ENCODE assay signal across 7 mouse cellular contexts in the genomic region with DNA sequence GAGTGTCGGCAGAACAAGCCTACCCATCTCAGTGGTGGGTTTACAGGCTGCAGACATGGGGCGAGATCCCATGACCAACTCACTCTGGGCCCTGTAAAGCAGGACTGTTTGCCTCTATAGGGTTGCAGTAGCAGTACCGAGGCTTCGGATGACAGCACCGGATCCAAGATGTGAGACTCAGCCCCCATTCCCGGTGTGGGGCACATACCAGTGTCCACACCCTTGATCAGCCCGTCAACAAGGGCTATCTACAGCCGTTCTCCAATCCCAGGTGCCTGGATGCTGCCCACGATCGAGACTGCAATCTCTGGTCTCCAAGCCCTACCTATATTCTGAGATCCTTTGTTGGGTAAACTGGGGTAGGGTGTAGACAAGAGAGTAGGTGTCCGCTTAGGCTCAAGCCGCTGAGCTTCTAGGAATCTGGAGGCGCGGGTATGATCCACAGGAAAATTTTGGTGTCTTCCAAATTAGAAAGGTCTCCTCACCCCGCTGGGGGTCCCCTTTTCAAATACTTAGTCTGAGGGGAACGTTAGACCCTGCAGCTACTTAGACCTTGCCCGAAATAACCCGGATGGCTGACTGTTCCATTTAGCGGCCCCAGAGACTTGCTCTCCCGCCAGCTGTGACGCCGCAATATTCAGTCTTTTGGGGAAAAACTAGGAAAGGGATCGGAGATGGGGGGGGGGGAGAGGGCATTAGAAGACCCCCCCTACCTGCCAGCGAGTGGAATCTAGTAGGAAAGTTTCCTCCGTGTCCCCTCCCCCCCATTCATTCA. TPM values are rescaled to one million over a fixed set of nuclear protein-coding genes. Genes with fewer than 3 reads are reported as not detected.
A peak's percentile ranks its signal among the peaks of the same experiment; 100 is the strongest.
DNase-seq lines count a peak whose midpoint lies in the region; ATAC-seq and TF ChIP-seq lines count a peak whose summit lies in the region.

No protein-coding gene starts in this region.

- no peak for ATAC-seq in limb, embryonic 15.5 days (ENCODE audit: insufficient number of reproducible peaks, low FRiP score, low TSS enrichment, low read depth)
- ATAC-seq in stomach, embryonic 14.5 days (ENCODE audit: insufficient number of reproducible peaks, insufficient read depth, low FRiP score, low read depth): no peak

- H3K9me3 ChIP-seq in forebrain, embryonic 10.5 days: no peaks in the 10 kb centered on the region
- H3K9me3 ChIP-seq in limb, embryonic 15.5 days: no peaks in the 10 kb centered on the region
- no peaks in the 10 kb centered on the region for H3K9me3 ChIP-seq in stomach, embryonic 14.5 days (ENCODE audit: control insufficient read depth, low read depth, low read length)

- no peak for TF ChIP-seq POLR2A in testis, adult 2 months (IDR thresholded peaks at IDR 0.05; ENCODE audit: control insufficient read depth, low read depth, low read length)

- no peak for TF ChIP-seq CTCF in testis, adult 2 months (IDR thresholded peaks at IDR 0.05; ENCODE audit: control insufficient read depth, insufficient read depth, insufficient replicate concordance, low read depth, low read length)

- peaks cover 44% of the 10 kb centered on the region for H3K4me1 ChIP-seq in testis, adult 2 months (ENCODE audit: control insufficient read depth, insufficient read depth, low read length)
- H3K4me1 ChIP-seq in forebrain, embryonic 10.5 days: peaks cover 77% of the 10 kb centered on the region
- peaks cover 28% of the 10 kb centered on the region for H3K4me1 ChIP-seq in limb, embryonic 15.5 days
- peaks cover 17% of the 10 kb centered on the region for H3K4me1 ChIP-seq in stomach, embryonic 14.5 days (ENCODE audit: control insufficient read depth, insufficient read depth, low read length)

- WGBS in forebrain, embryonic 10.5 days: 4% methylated on average over 25 of the region's 25 CpGs
- 6% methylated on average over 25 of the region's 25 CpGs for WGBS in limb, embryonic 15.5 days
- WGBS in stomach, embryonic 14.5 days: 10% methylated on average over 25 of the region's 25 CpGs

- H3K9ac ChIP-seq in limb, embryonic 15.5 days: peak overlapping the region; percentile 41
- peak overlapping the region; percentile 42 for H3K9ac ChIP-seq in stomach, embryonic 14.5 days (replicated peaks; ENCODE audit: low read depth, low read length)

- H3K36me3 ChIP-seq in testis, adult 2 months (ENCODE audit: control insufficient read depth, insufficient read depth, low read length): no peaks in the 10 kb centered on the region
- H3K36me3 ChIP-seq in forebrain, embryonic 10.5 days (replicated peaks): peaks cover 30% of the 10 kb centered on the region
- H3K36me3 ChIP-seq in limb, embryonic 15.5 days: peaks cover 5% of the 10 kb centered on the region
- no peaks in the 10 kb centered on the region for H3K36me3 ChIP-seq in stomach, embryonic 14.5 days (ENCODE audit: control insufficient read depth, insufficient read depth, low read length)

- peak overlapping the region; percentile 97 for H3K4me2 ChIP-seq in limb, embryonic 15.5 days
- peak overlapping the region; percentile 96 for H3K4me2 ChIP-seq in stomach, embryonic 14.5 days (replicated peaks; ENCODE audit: low read depth, low read length)

- H3K27ac ChIP-seq in testis, adult 2 months (ENCODE audit: control insufficient read depth, insufficient read depth, low read depth, low read length): no peak overlapping the region
- H3K27ac ChIP-seq in forebrain, embryonic 10.5 days: peak overlapping the region; percentile 96
- H3K27ac ChIP-seq in limb, embryonic 15.5 days: no peak overlapping the region
- H3K27ac ChIP-seq in stomach, embryonic 14.5 days (ENCODE audit: low read length): no peak overlapping the region

- H3K4me3 ChIP-seq in testis, adult 2 months (ENCODE audit: control insufficient read depth, low read depth, low read length): peak overlapping the region; percentile 72
- peak overlapping the region; percentile 84 for H3K4me3 ChIP-seq in forebrain, embryonic 10.5 days
- H3K4me3 ChIP-seq in limb, embryonic 15.5 days: peak overlapping the region; percentile 66
- H3K4me3 ChIP-seq in stomach, embryonic 14.5 days (ENCODE audit: low read depth, low read length): peak overlapping the region; percentile 62

- H3K27me3 ChIP-seq in testis, adult 2 months (ENCODE audit: control insufficient read depth, insufficient read depth, low read length): no peaks in the 10 kb centered on the region; the same call in 1 of the 2 replicates
- H3K27me3 ChIP-seq in forebrain, embryonic 10.5 days (ENCODE audit: poor library complexity, severe bottlenecking): peaks cover 47% of the 10 kb centered on the region
- peaks cover 39% of the 10 kb centered on the region for H3K27me3 ChIP-seq in limb, embryonic 15.5 days
- peaks cover 13% of the 10 kb centered on the region for H3K27me3 ChIP-seq in stomach, embryonic 14.5 days (ENCODE audit: control insufficient read depth, insufficient read depth, low read length)

- DNase-seq in testis, postnatal 14 days (ENCODE audit: low spot score): no peak
- no peak for DNase-seq in forebrain, embryonic 10.5 days (ENCODE audit: extremely low spot score, low spot score)
- no peak for DNase-seq in urinary bladder, adult 2 months (ENCODE audit: low spot score)
- DNase-seq in adrenal gland, adult 18-20 months (ENCODE audit: low spot score in 2 of 2): no peak

RNA-seq across cellular contexts. Expression of a gene that starts 0.7 kb away (rescaled TPM):
- polyA plus RNA-seq in testis, adult 2 months (2012; rRNA removed): 2.0 and 2.6 TPM in 2 replicates
- polyA plus RNA-seq in forebrain, embryonic 10.5 days (2016; fragmentation: Nextera tagmentation; extraction: Ambion mirVana): 35.7 and 36.3 TPM in 2 replicates
- polyA plus RNA-seq in limb, embryonic 15.5 days (2015; fragmentation: Nextera tagmentation; extraction: Ambion mirVana): 7.8 and 8.3 TPM in 2 replicates
- 6.5 and 7.9 TPM in 2 replicates for polyA plus RNA-seq in stomach, embryonic 14.5 days (2014; fragmentation: Nextera tagmentation; extraction: Ambion mirVana)
- 6.6 and 7.5 TPM in 2 replicates for polyA plus RNA-seq in urinary bladder, adult 2 months (2012; rRNA removed)
- total RNA-seq in adrenal gland, adult 18-20 months (2021): 1 to 10 TPM; 3.7 to 3.8 TPM

RNA-seq across cellular contexts. Expression of a gene that starts 8.2 kb away (rescaled TPM):
- 0.79 and 1.0 TPM in 2 replicates for polyA plus RNA-seq in testis, adult 2 months (2012; rRNA removed)
- polyA plus RNA-seq in forebrain, embryonic 10.5 days (2016; fragmentation: Nextera tagmentation; extraction: Ambion mirVana): 34.9 and 38.4 TPM in 2 replicates
- 7.1 and 15.4 TPM in 2 replicates for polyA plus RNA-seq in limb, embryonic 15.5 days (2015; fragmentation: Nextera tagmentation; extraction: Ambion mirVana)
- 4.4 and 5.2 TPM in 2 replicates for polyA plus RNA-seq in stomach, embryonic 14.5 days (2014; fragmentation: Nextera tagmentation; extraction: Ambion mirVana)
- 44.5 and 49.8 TPM in 2 replicates for polyA plus RNA-seq in urinary bladder, adult 2 months (2012; rRNA removed)
- total RNA-seq in adrenal gland, adult 18-20 months (2021): 1 to 10 TPM; 8.4 to 9.6 TPM

RNA-seq across cellular contexts. Expression of a gene that starts 20.2 kb away (rescaled TPM):
- polyA plus RNA-seq in testis, adult 2 months (2012; rRNA removed): 4.0 and 4.5 TPM in 2 replicates
- polyA plus RNA-seq in forebrain, embryonic 10.5 days (2016; fragmentation: Nextera tagmentation; extraction: Ambion mirVana): 15.0 and 16.5 TPM in 2 replicates
- polyA plus RNA-seq in limb, embryonic 15.5 days (2015; fragmentation: Nextera tagmentation; extraction: Ambion mirVana): 22.4 and 23.4 TPM in 2 replicates
- polyA plus RNA-seq in stomach, embryonic 14.5 days (2014; fragmentation: Nextera tagmentation; extraction: Ambion mirVana): 15.0 and 19.6 TPM in 2 replicates
- 27.2 and 36.4 TPM in 2 replicates for polyA plus RNA-seq in urinary bladder, adult 2 months (2012; rRNA removed)
- 10 to 100 TPM; 11.4 to 12.4 TPM for total RNA-seq in adrenal gland, adult 18-20 months (2021)

RNA-seq across cellular contexts. Expression of a gene that starts 25.8 kb away (rescaled TPM):
- polyA plus RNA-seq in testis, adult 2 months (2012; rRNA removed): 9.9 and 10.5 TPM in 2 replicates
- polyA plus RNA-seq in forebrain, embryonic 10.5 days (2016; fragmentation: Nextera tagmentation; extraction: Ambion mirVana): 25.7 and 26.5 TPM in 2 replicates
- polyA plus RNA-seq in limb, embryonic 15.5 days (2015; fragmentation: Nextera tagmentation; extraction: Ambion mirVana): 12.6 and 12.7 TPM in 2 replicates
- polyA plus RNA-seq in stomach, embryonic 14.5 days (2014; fragmentation: Nextera tagmentation; extraction: Ambion mirVana): 17.2 and 20.7 TPM in 2 replicates
- polyA plus RNA-seq in urinary bladder, adult 2 months (2012; rRNA removed): 15.3 and 15.4 TPM in 2 replicates
- 10 to 100 TPM; 10.8 to 13.0 TPM for total RNA-seq in adrenal gland, adult 18-20 months (2021)

RNA-seq across cellular contexts. Expression of a gene that starts 31.9 kb away (rescaled TPM):
- 91.0 and 107 TPM in 2 replicates for polyA plus RNA-seq in testis, adult 2 months (2012; rRNA removed)
- 144 and 155 TPM in 2 replicates for polyA plus RNA-seq in forebrain, embryonic 10.5 days (2016; fragmentation: Nextera tagmentation; extraction: Ambion mirVana)
- 144 and 149 TPM in 2 replicates for polyA plus RNA-seq in limb, embryonic 15.5 days (2015; fragmentation: Nextera tagmentation; extraction: Ambion mirVana)
- polyA plus RNA-seq in stomach, embryonic 14.5 days (2014; fragmentation: Nextera tagmentation; extraction: Ambion mirVana): 146 and 147 TPM in 2 replicates
- 171 and 187 TPM in 2 replicates for polyA plus RNA-seq in urinary bladder, adult 2 months (2012; rRNA removed)
- 100 to 1,000 TPM in 1 of 2 experiments, 10 to 100 TPM in 1; 84.0 to 113 TPM for total RNA-seq in adrenal gland, adult 18-20 months (2021)
